Comparison of ENCODE assay signal across 8 mouse cellular contexts in genomic region chr14:101510540-101511313, GRCm38 (mm10).
DNase-seq lines count a peak whose midpoint lies in the region; ATAC-seq lines count a peak whose summit lies in the region.
"Had no signal": no experiment of that assay in that cellular context is flagged by ENCODE, and none has a peak within 500 bp of the region (broad histone marks: within the 10 kb centered on the region; RNA-seq: fewer than 3 reads in every experiment).

No protein-coding gene starts in this region.

- H3K27me3 ChIP-seq in hindbrain, embryonic 15.5 days = no peaks in the 10 kb centered on the region
- H3K27me3 ChIP-seq in hindbrain, embryonic 11.5 days (ENCODE audit: control insufficient read depth, insufficient read depth, low read length) = no peaks in the 10 kb centered on the region
- H3K27me3 ChIP-seq in kidney, embryonic 15.5 days = no peaks in the 10 kb centered on the region

- no peak overlapping the region for H3K4me3 ChIP-seq in hindbrain, embryonic 15.5 days
- H3K4me3 ChIP-seq in hindbrain, embryonic 11.5 days (ENCODE audit: low read depth, low read length) = no peak overlapping the region
- no peak overlapping the region for H3K4me3 ChIP-seq in kidney, embryonic 15.5 days (replicated peaks)
- H3K4me3 ChIP-seq: erythroblast, embryonic 14.5 days had no signal

- H3K36me3 ChIP-seq in hindbrain, embryonic 15.5 days = no peaks in the 10 kb centered on the region
- H3K36me3 ChIP-seq in hindbrain, embryonic 11.5 days (ENCODE audit: control insufficient read depth, insufficient read depth, low read length) = no peaks in the 10 kb centered on the region
- peaks cover 5% of the 10 kb centered on the region; the same call in 1 of the 2 replicates for H3K36me3 ChIP-seq in kidney, embryonic 15.5 days

- H3K9ac ChIP-seq in hindbrain, embryonic 15.5 days = no peak overlapping the region
- no peak overlapping the region for H3K9ac ChIP-seq in hindbrain, embryonic 11.5 days (ENCODE audit: low read depth, low read length)
- H3K9ac ChIP-seq in kidney, embryonic 15.5 days = no peak overlapping the region

- no peak for DNase-seq in hindbrain, embryonic 11.5 days (ENCODE audit: low spot score)
- DNase-seq in CD4-positive, CD25-positive, alpha-beta regulatory T cell, adult 2 months (ENCODE audit: low read depth, low spot score) = peak; percentile 76
- peak; percentile 19 to 71 for DNase-seq in left cerebral cortex, adult 8-10 months (ENCODE audit: low spot score in 2 of 2)
- DNase-seq in spleen, adult 18-20 months = no peak

- whole genome bisulfite sequencing in hindbrain, embryonic 15.5 days = 70% methylated on average over 13 of the region's 13 CpGs
- 86% methylated on average over 13 of the region's 13 CpGs for WGBS in hindbrain, embryonic 11.5 days
- 76% methylated on average over 13 of the region's 13 CpGs for WGBS in kidney, embryonic 15.5 days

- ATAC-seq in hindbrain, embryonic 15.5 days (ENCODE audit: low FRiP score, low read depth) = peak; percentile 25; the same call in 1 of the 2 replicates
- ATAC-seq in hindbrain, embryonic 11.5 days (ENCODE audit: low FRiP score) = no peak
- peak; percentile 49; the same call in 1 of the 2 replicates for ATAC-seq in common myeloid progenitor, adult 5-6 weeks (replicated peaks; ENCODE audit: low read depth, poor library complexity, severe bottlenecking)
- ATAC-seq in kidney, embryonic 15.5 days (replicated peaks; ENCODE audit: low FRiP score) = no peak

- peaks cover 7% of the 10 kb centered on the region for H3K4me1 ChIP-seq in hindbrain, embryonic 15.5 days (replicated peaks)
- no peaks in the 10 kb centered on the region for H3K4me1 ChIP-seq in hindbrain, embryonic 11.5 days (replicated peaks; ENCODE audit: control insufficient read depth, insufficient read depth, low read length)
- peaks cover 21% of the 10 kb centered on the region for H3K4me1 ChIP-seq in kidney, embryonic 15.5 days

- no peak overlapping the region for H3K4me2 ChIP-seq in hindbrain, embryonic 15.5 days
- H3K4me2 ChIP-seq in hindbrain, embryonic 11.5 days (replicated peaks; ENCODE audit: low read depth, low read length) = no peak overlapping the region
- H3K4me2 ChIP-seq in kidney, embryonic 15.5 days = no peak overlapping the region

- 0 out of 2 replicates have a peak overlapping the region, but pooled peaks have one; percentile 10 for H3K27ac ChIP-seq in hindbrain, embryonic 15.5 days (replicated peaks)
- H3K27ac ChIP-seq in hindbrain, embryonic 11.5 days (ENCODE audit: low read depth, low read length) = no peak overlapping the region
- no peak overlapping the region for H3K27ac ChIP-seq in kidney, embryonic 15.5 days

- no peaks in the 10 kb centered on the region for H3K9me3 ChIP-seq in hindbrain, embryonic 15.5 days
- H3K9me3 ChIP-seq in hindbrain, embryonic 11.5 days (ENCODE audit: control insufficient read depth, low read length) = no peaks in the 10 kb centered on the region
- H3K9me3 ChIP-seq in kidney, embryonic 15.5 days (replicated peaks) = no peaks in the 10 kb centered on the region

Comparison
In these comparisons a context has a peak if more than half of its experiments do, and no peak if none do; other contexts are left out.
1. ATAC-seq: peak in hindbrain, embryonic 15.5 days (single experiment) and common myeloid progenitor, adult 5-6 weeks (single experiment); none in hindbrain, embryonic 11.5 days (single experiment) and kidney, embryonic 15.5 days (single experiment).
2. DNase-seq: peak in CD4-positive, CD25-positive, alpha-beta regulatory T cell, adult 2 months (single experiment) and left cerebral cortex, adult 8-10 months (2 of 2); none in hindbrain, embryonic 11.5 days (single experiment) and spleen, adult 18-20 months (0 of 2).